Mouse (Mus musculus) NIH3T3 (cell line): ENCODE data around the gene Fmnl3.

Experiments used
- DNase-seq: peaks from one replicate; pipeline ENCODE4 v3.0.0-alpha.2; 2012; ENCODE audit warnings: low read depth

The Fmnl3 gene

GRCm38 (mm10) chr15:99370259-99370691, at the start of gene Fmnl3:
Fmnl3 (minus strand) TSS chr15:99370482.
- peak; percentile 99 for DNase-seq

- peak; percentile 61 for DNase-seq
Observed at GRCm38 (mm10) chr15:99417692-99418271, 47.5 kb upstream of the Fmnl3 start.

GRCm38 (mm10) chr15:99416957-99417356, 46.7 kb upstream of the Fmnl3 start:
- DNase-seq = peak; percentile 59

GRCm38 (mm10) chr15:99416348-99416882, 46.1 kb upstream of the Fmnl3 start:
- peak; percentile 97 for DNase-seq

- peak; percentile 79 for DNase-seq
Observed at GRCm38 (mm10) chr15:99415793-99416192, 45.5 kb upstream of the Fmnl3 start.

GRCm38 (mm10) chr15:99411747-99412146, 41.5 kb upstream of the Fmnl3 start:
- no peak for DNase-seq

- no peak for DNase-seq
Observed at GRCm38 (mm10) chr15:99408845-99409244, 38.6 kb upstream of the Fmnl3 start.

GRCm38 (mm10) chr15:99406986-99407570, 36.8 kb upstream of the Fmnl3 start:
- DNase-seq = no peak

GRCm38 (mm10) chr15:99405150-99405549, 34.9 kb upstream of the Fmnl3 start:
- DNase-seq = no peak

GRCm38 (mm10) chr15:99403159-99403889, 33.0 kb upstream of the Fmnl3 start:
- DNase-seq = no peak

- peak; percentile 41 for DNase-seq
Observed at GRCm38 (mm10) chr15:99400602-99401001, 30.3 kb upstream of the Fmnl3 start.

- no peak for DNase-seq
Observed at GRCm38 (mm10) chr15:99399503-99400245, 29.4 kb upstream of the Fmnl3 start.

GRCm38 (mm10) chr15:99397622-99398021, 27.3 kb upstream of the Fmnl3 start:
- DNase-seq = no peak

- no peak for DNase-seq
Observed at GRCm38 (mm10) chr15:99396875-99397274, 26.6 kb upstream of the Fmnl3 start.

- DNase-seq = no peak
Observed at GRCm38 (mm10) chr15:99396462-99396861, 26.2 kb upstream of the Fmnl3 start.

GRCm38 (mm10) chr15:99393386-99394252, 23.3 kb upstream of the Fmnl3 start:
- no peak for DNase-seq

GRCm38 (mm10) chr15:99392486-99393385, 22.5 kb upstream of the Fmnl3 start, which contains the start of gene Tmbim6:
Tmbim6 (plus strand) TSS chr15:99392882.
- DNase-seq = peak; percentile 99

- DNase-seq = no peak
Observed at GRCm38 (mm10) chr15:99391975-99392374, 21.7 kb upstream of the Fmnl3 start.

- DNase-seq = no peak
Observed at GRCm38 (mm10) chr15:99390472-99391401, 20.5 kb upstream of the Fmnl3 start.
